Mouse (Mus musculus) adrenal gland, adult (tissue): ENCODE measurements around the gene Gm20896.
"Not testable (repeated sequence)": the region's sequence is repeated elsewhere in the genome, so short reads cannot be mapped to it uniquely, and the experiment has no call there.

Experiments
- DNase-seq, 2 experiments: peaks; one replicate each; pipeline ENCODE4 v3.0.0; 2022 to 2023; ENCODE audit warnings: low spot score in 1 of 2; ENCODE audit not compliant: inconsistent age in 2 of 2

Gm20896 gene

DNA sequence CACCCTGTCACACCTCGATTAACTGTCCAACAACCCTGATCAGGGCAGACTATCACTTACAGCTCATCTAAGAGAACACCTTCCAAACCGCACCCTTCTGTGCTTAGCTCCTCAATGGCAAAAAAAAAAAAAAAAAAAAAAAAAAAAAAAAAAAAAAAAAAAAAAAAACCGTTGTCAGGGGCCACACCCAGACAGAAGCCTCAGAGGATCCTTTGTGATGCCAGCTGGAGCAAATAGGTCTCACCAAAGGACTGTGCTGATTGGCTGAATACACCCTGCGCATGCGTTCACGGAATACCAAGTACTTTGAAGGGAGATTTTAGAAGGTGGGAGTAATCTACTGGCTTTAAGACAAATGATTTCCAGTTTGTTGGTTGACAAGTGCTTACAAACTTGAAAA is at the start of gene Gm20896:
TSS of gene Gm20896 (minus strand) at position 101 of the 400 bp plus-strand sequence.
- DNase-seq = not testable (repeated sequence)
